17 mouse cellular contexts compared by ENCODE assay signal in the genomic region with DNA sequence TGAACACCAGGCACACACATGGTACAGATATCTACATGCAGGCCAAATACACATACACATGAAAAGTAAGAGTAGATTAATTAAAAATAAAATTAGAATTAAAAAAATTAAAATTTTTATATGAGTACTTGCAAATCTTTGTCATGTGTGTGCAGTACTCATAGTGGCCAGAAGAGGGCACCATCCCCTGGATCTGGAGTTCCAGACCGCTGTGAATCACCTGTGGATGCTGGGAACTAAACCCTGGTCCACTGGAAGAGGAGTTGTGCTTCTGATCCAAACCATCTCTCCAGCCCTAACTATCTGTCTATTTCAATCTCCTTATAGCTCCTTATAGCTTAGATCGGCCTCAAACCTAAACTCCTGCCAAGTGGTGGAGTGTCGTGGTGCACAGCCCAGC. TPM values are rescaled to one million over a fixed set of nuclear protein-coding genes. Genes with fewer than 3 reads are reported as not detected.
A peak's percentile ranks its signal among the peaks of the same experiment; 100 is the strongest.
DNase-seq lines count a peak whose midpoint lies in the region; ATAC-seq and TF ChIP-seq lines count a peak whose summit lies in the region.
"Had no signal": no experiment of that assay in that cellular context is flagged by ENCODE, and none has a peak within 500 bp of the region (broad histone marks: within the 10 kb centered on the region; RNA-seq: fewer than 3 reads in every experiment).

No protein-coding gene starts in this region.

- H3K9ac ChIP-seq in forebrain, postnatal 0 days, result no peak overlapping the region
- H3K9ac ChIP-seq in forebrain, embryonic 16.5 days (replicated peaks; ENCODE audit: low read depth, low read length), result no peak overlapping the region
- no peak overlapping the region for H3K9ac ChIP-seq in ES-E14 (ENCODE audit: insufficient read depth, low read depth, low read length, poor library complexity, severe bottlenecking)
- H3K9ac ChIP-seq in liver, postnatal 0 days (replicated peaks), result no peak overlapping the region
- no peak overlapping the region for H3K9ac ChIP-seq in heart, embryonic 12.5 days
- H3K9ac ChIP-seq: liver, embryonic 15.5 days had no signal

- no peaks in the 10 kb centered on the region for H3K27me3 ChIP-seq in forebrain, postnatal 0 days (ENCODE audit: insufficient read depth, low read length)
- no peaks in the 10 kb centered on the region for H3K27me3 ChIP-seq in forebrain, embryonic 16.5 days (replicated peaks; ENCODE audit: control insufficient read depth, insufficient read depth, low read length)
- H3K27me3 ChIP-seq in liver, postnatal 0 days (ENCODE audit: insufficient read depth, low read length), result no peaks in the 10 kb centered on the region
- H3K27me3 ChIP-seq in heart, embryonic 12.5 days (replicated peaks), result no peaks in the 10 kb centered on the region
- H3K27me3 ChIP-seq: liver, embryonic 15.5 days; megakaryocyte, embryonic 14.5 days had no signal

- no peaks in the 10 kb centered on the region for H3K4me1 ChIP-seq in forebrain, postnatal 0 days (ENCODE audit: insufficient read depth)
- 0 out of 2 replicates have a peak, but pooled peaks cover 7% of the 10 kb centered on the region for H3K4me1 ChIP-seq in forebrain, embryonic 16.5 days (replicated peaks; ENCODE audit: control insufficient read depth, insufficient read depth, low read length)
- H3K4me1 ChIP-seq in lung, adult 2 months (ENCODE audit: control insufficient read depth, insufficient read depth, low read length), result no peaks in the 10 kb centered on the region
- H3K4me1 ChIP-seq in ES-E14 (ENCODE audit: control insufficient read depth in 2 of 2, insufficient read depth in 2 of 2, low read length in 2 of 2, poor library complexity in 1 of 2), result peaks cover 0 to 36% of the 10 kb centered on the region in 2 experiments; a peak in 3 of 4 replicates
- peaks cover under 1% of the 10 kb centered on the region; the same call in 1 of the 2 replicates for H3K4me1 ChIP-seq in liver, postnatal 0 days (ENCODE audit: insufficient read depth)
- H3K4me1 ChIP-seq in heart, embryonic 12.5 days (replicated peaks), result peaks cover 29% of the 10 kb centered on the region

- TF ChIP-seq EP300 in liver, postnatal 0 days (IDR thresholded peaks at IDR 0.05; ENCODE audit: low read depth), result no peak

- DNase-seq in forebrain, postnatal 0 days, result no peak
- DNase-seq in lung, adult 2 months, result no peak
- no peak for DNase-seq in lung, adult 18-20 months
- DNase-seq in ES-E14 (ENCODE audit: low read depth, low spot score), result no peak
- no peak for DNase-seq in liver, postnatal 0 days
- DNase-seq in cerebellum, adult 11 months, result no peak
- DNase-seq: heart, adult 11 months; heart, postnatal 10 days; thymus, postnatal 36 days had no signal

- H3K27ac ChIP-seq in forebrain, postnatal 0 days (ENCODE audit: low read depth, low read length), result no peak overlapping the region
- no peak overlapping the region for H3K27ac ChIP-seq in forebrain, embryonic 16.5 days (ENCODE audit: low read length)
- no peak overlapping the region for H3K27ac ChIP-seq in ES-E14 (ENCODE audit: insufficient read depth, low read depth, low read length, poor library complexity, severe bottlenecking)
- H3K27ac ChIP-seq in liver, postnatal 0 days (ENCODE audit: low read depth), result no peak overlapping the region
- H3K27ac ChIP-seq in heart, embryonic 12.5 days (ENCODE audit: poor library complexity, severe bottlenecking), result no peak overlapping the region
- H3K27ac ChIP-seq: liver, embryonic 15.5 days had no signal

- no peak for TF ChIP-seq POLR2A in lung, adult 2 months (IDR thresholded peaks at IDR 0.05; ENCODE audit: borderline replicate concordance, extremely low read depth, low read depth, low read length)

- WGBS in forebrain, postnatal 0 days, result 93% methylated on average over 3 of the region's 3 CpGs
- 96% methylated on average over 3 of the region's 3 CpGs for WGBS in forebrain, embryonic 16.5 days
- 93% methylated on average over 3 of the region's 3 CpGs for WGBS in lung, adult 2 months
- WGBS in liver, postnatal 0 days (ENCODE audit: insufficient replicate concordance), result 98% methylated on average over 3 of the region's 3 CpGs
- WGBS in heart, embryonic 12.5 days, result 92% methylated on average over 3 of the region's 3 CpGs

- in situ Hi-C loops in ES-E14 (cut with MboI; ENCODE audit: low sequenced_read_pairs in 2 of 2, unreplicated experiment in 2 of 2), result no loop called here

- H3K36me3 ChIP-seq in forebrain, postnatal 0 days (ENCODE audit: insufficient read depth), result peaks cover 63% of the 10 kb centered on the region
- peaks cover 43% of the 10 kb centered on the region for H3K36me3 ChIP-seq in forebrain, embryonic 16.5 days (ENCODE audit: control insufficient read depth, insufficient read depth)
- peaks cover 58% of the 10 kb centered on the region for H3K36me3 ChIP-seq in ES-E14 (ENCODE audit: control insufficient read depth, insufficient read depth, low read length, poor library complexity, severe bottlenecking)
- peaks cover 69% of the 10 kb centered on the region for H3K36me3 ChIP-seq in liver, postnatal 0 days (replicated peaks; ENCODE audit: insufficient read depth, low read length)
- peaks cover 83% of the 10 kb centered on the region for H3K36me3 ChIP-seq in heart, embryonic 12.5 days

- peak; percentile 52 for TF ChIP-seq CTCF in forebrain, postnatal 0 days (IDR thresholded peaks at IDR 0.05; ENCODE audit: low read depth)
- TF ChIP-seq CTCF in lung, adult 2 months (IDR thresholded peaks at IDR 0.05; ENCODE audit: insufficient read depth, low read length), result peak; percentile 26; the same call in 1 of the 2 replicates
- peak; percentile 61 for TF ChIP-seq CTCF in liver, postnatal 0 days (IDR thresholded peaks at IDR 0.05; ENCODE audit: low read depth)

- no peak overlapping the region for H3K4me3 ChIP-seq in forebrain, postnatal 0 days (ENCODE audit: low read depth, low read length)
- H3K4me3 ChIP-seq in forebrain, embryonic 16.5 days (replicated peaks; ENCODE audit: low read length), result no peak overlapping the region
- H3K4me3 ChIP-seq in lung, adult 2 months (replicated peaks; ENCODE audit: extremely low read depth, low read depth, low read length), result no peak overlapping the region
- no peak overlapping the region for H3K4me3 ChIP-seq in ES-E14 (ENCODE audit: insufficient read depth in 1 of 2, low read depth in 1 of 2, low read length in 2 of 2, poor library complexity in 1 of 2, severe bottlenecking in 1 of 2)
- H3K4me3 ChIP-seq in liver, postnatal 0 days (ENCODE audit: low read depth, low read length), result no peak overlapping the region
- no peak overlapping the region for H3K4me3 ChIP-seq in heart, embryonic 12.5 days
- H3K4me3 ChIP-seq: erythroblast, embryonic 14.5 days; liver, embryonic 15.5 days; megakaryocyte, embryonic 14.5 days had no signal

- ATAC-seq in forebrain, postnatal 0 days, result no peak
- no peak for ATAC-seq in forebrain, embryonic 16.5 days
- no peak for ATAC-seq in liver, postnatal 0 days
- ATAC-seq in heart, embryonic 12.5 days (ENCODE audit: insufficient number of reproducible peaks, low FRiP score), result no peak
- ATAC-seq: activated CD4-positive, CD25-positive, alpha-beta regulatory T cell, adult 4 months had no signal

- no peaks in the 10 kb centered on the region for H3K9me3 ChIP-seq in forebrain, postnatal 0 days (ENCODE audit: low read length)
- H3K9me3 ChIP-seq in forebrain, embryonic 16.5 days (ENCODE audit: control insufficient read depth, low read length), result 0 out of 2 replicates have a peak, but pooled peaks cover 2% of the 10 kb centered on the region
- H3K9me3 ChIP-seq in ES-E14 (ENCODE audit: control insufficient read depth, insufficient read depth, low read depth, low read length), result no peaks in the 10 kb centered on the region
- H3K9me3 ChIP-seq in liver, postnatal 0 days (ENCODE audit: low read length), result no peaks in the 10 kb centered on the region
- no peaks in the 10 kb centered on the region for H3K9me3 ChIP-seq in heart, embryonic 12.5 days (replicated peaks)
- H3K9me3 ChIP-seq: liver, embryonic 15.5 days had no signal

- no peak overlapping the region for H3K4me2 ChIP-seq in forebrain, postnatal 0 days (ENCODE audit: low read depth)
- H3K4me2 ChIP-seq in forebrain, embryonic 16.5 days (ENCODE audit: low read length), result no peak overlapping the region
- no peak overlapping the region for H3K4me2 ChIP-seq in liver, postnatal 0 days (ENCODE audit: low read depth, low read length)
- H3K4me2 ChIP-seq in heart, embryonic 12.5 days, result no peak overlapping the region
- H3K4me2 ChIP-seq: liver, embryonic 15.5 days had no signal

RNA-seq across cellular contexts. Expression of gene Asb6, which starts 9.1 kb away (rescaled TPM):
- 32.7 and 45.2 TPM in 2 replicates for total RNA-seq in forebrain, postnatal 0 days (2014; rRNA removed)
- polyA plus RNA-seq in forebrain, postnatal 0 days (2015; fragmentation: Nextera tagmentation; extraction: Ambion mirVana), result 31.3 and 36.0 TPM in 2 replicates
- 41.2 and 47.2 TPM in 2 replicates for polyA plus RNA-seq in forebrain, embryonic 16.5 days (2015; fragmentation: Nextera tagmentation; extraction: Ambion mirVana)
- polyA plus RNA-seq in lung, adult 2 months (2012; rRNA removed), result 42.0 and 44.8 TPM in 2 replicates
- 73.6 and 88.1 TPM in 2 replicates for total RNA-seq in ES-E14 (2012; rRNA removed)
- polyA plus RNA-seq in liver, postnatal 0 days (2015; fragmentation: Nextera tagmentation; extraction: Ambion mirVana), result 16.7 and 16.9 TPM in 2 replicates
- polyA plus RNA-seq in heart, embryonic 12.5 days (2016; fragmentation: Nextera tagmentation; extraction: Ambion mirVana), result 24.2 and 25.5 TPM in 2 replicates

RNA-seq across cellular contexts. Expression of gene Ntmt1, which starts 13.4 kb away (rescaled TPM):
- total RNA-seq in forebrain, postnatal 0 days (2014; rRNA removed), result 87.6 and 105 TPM in 2 replicates
- 106 and 107 TPM in 2 replicates for polyA plus RNA-seq in forebrain, postnatal 0 days (2015; fragmentation: Nextera tagmentation; extraction: Ambion mirVana)
- 120 and 121 TPM in 2 replicates for polyA plus RNA-seq in forebrain, embryonic 16.5 days (2015; fragmentation: Nextera tagmentation; extraction: Ambion mirVana)
- 20.2 and 23.4 TPM in 2 replicates for polyA plus RNA-seq in lung, adult 2 months (2012; rRNA removed)
- total RNA-seq in ES-E14 (2012; rRNA removed), result 47.3 and 55.2 TPM in 2 replicates
- polyA plus RNA-seq in liver, postnatal 0 days (2015; fragmentation: Nextera tagmentation; extraction: Ambion mirVana), result 27.8 and 30.2 TPM in 2 replicates
- polyA plus RNA-seq in heart, embryonic 12.5 days (2016; fragmentation: Nextera tagmentation; extraction: Ambion mirVana), result 77.2 and 78.8 TPM in 2 replicates

RNA-seq across cellular contexts. Expression of gene Prrx2, which starts 13.7 kb away (rescaled TPM):
- total RNA-seq in forebrain, postnatal 0 days (2014; rRNA removed), result 2.5 and 4.1 TPM in 2 replicates
- polyA plus RNA-seq in forebrain, postnatal 0 days (2015; fragmentation: Nextera tagmentation; extraction: Ambion mirVana), result 3.6 and 3.7 TPM in 2 replicates
- polyA plus RNA-seq in forebrain, embryonic 16.5 days (2015; fragmentation: Nextera tagmentation; extraction: Ambion mirVana), result 1.9 and 4.0 TPM in 2 replicates
- polyA plus RNA-seq in lung, adult 2 months (2012; rRNA removed), result 6.2 and 6.6 TPM in 2 replicates
- total RNA-seq in ES-E14 (2012; rRNA removed), result 8.7 and 16.2 TPM in 2 replicates
- polyA plus RNA-seq in liver, postnatal 0 days (2015; fragmentation: Nextera tagmentation; extraction: Ambion mirVana), result 0.07 and 0.17 TPM in 2 replicates
- 58.8 and 63.9 TPM in 2 replicates for polyA plus RNA-seq in heart, embryonic 12.5 days (2016; fragmentation: Nextera tagmentation; extraction: Ambion mirVana)
- total RNA-seq: common myeloid progenitor, adult 5-6 weeks; neutrophil, adult 5-6 weeks had no signal
- polyA plus RNA-seq: activated CD4-positive, CD25-positive, alpha-beta regulatory T cell, adult 4 months; erythroblast, embryonic 14.5 days; liver, embryonic 15.5 days had no signal

RNA-seq across cellular contexts. Expression of gene 1700001O22Rik, which starts 17.6 kb away (rescaled TPM):
- total RNA-seq in forebrain, postnatal 0 days (2014; rRNA removed), result 0.77 and 1.8 TPM in 2 replicates
- polyA plus RNA-seq in forebrain, postnatal 0 days (2015; fragmentation: Nextera tagmentation; extraction: Ambion mirVana), result 1.4 and 1.5 TPM in 2 replicates
- polyA plus RNA-seq in forebrain, embryonic 16.5 days (2015; fragmentation: Nextera tagmentation; extraction: Ambion mirVana), result 2.1 and 2.9 TPM in 2 replicates
- polyA plus RNA-seq in lung, adult 2 months (2012; rRNA removed), result 1.8 and 2.2 TPM in 2 replicates
- 1.9 and 2.6 TPM in 2 replicates for total RNA-seq in ES-E14 (2012; rRNA removed)
- not detected in 2 replicates for polyA plus RNA-seq in liver, postnatal 0 days (2015; fragmentation: Nextera tagmentation; extraction: Ambion mirVana)
- 1.0 and 2.2 TPM in 2 replicates for polyA plus RNA-seq in heart, embryonic 12.5 days (2016; fragmentation: Nextera tagmentation; extraction: Ambion mirVana)
- total RNA-seq: common myeloid progenitor, adult 5-6 weeks; neutrophil, adult 5-6 weeks had no signal
- polyA plus RNA-seq: erythroblast, embryonic 14.5 days; liver, embryonic 15.5 days had no signal
